Mouse (Mus musculus) heart, embryonic 13.5 days (tissue): ENCODE measurements around the gene Ctrl. TPM values are rescaled to one million over a fixed set of nuclear protein-coding genes. Genes with fewer than 3 reads are reported as not detected.

Experiments used
- ATAC-seq: fragments of 200-750 bp; cut with Nextera tagmentation; 2 replicates; pipeline ENCODE4 v1.8.0; 2017; ENCODE audit warnings: moderate TSS enrichment; ENCODE audit not compliant: insufficient number of reproducible peaks, low FRiP score, low TSS enrichment; ENCODE audit errors: extremely low read depth
- H3K27ac ChIP-seq: fragments of 300-500 bp; sonication (generic); replicated peaks from 2 replicates; pipeline ENCODE4 v1.5.1; 2015; ENCODE audit warnings: moderate library complexity, mild to moderate bottlenecking, inconsistent platforms
- H3K27me3 ChIP-seq: fragments of 300-500 bp; sonication (generic); replicated peaks from 2 replicates; pipeline ENCODE4 v1.6.1; 2015; ENCODE audit warnings: mild to moderate bottlenecking, inconsistent platforms
- H3K36me3 ChIP-seq: fragments of 300-500 bp; sonication (generic); 2 replicates; pipeline ENCODE4 v1.6.1; 2015; ENCODE audit warnings: mild to moderate bottlenecking, inconsistent platforms
- H3K4me1 ChIP-seq: fragments of 300-500 bp; sonication (generic); 2 replicates; pipeline ENCODE4 v1.6.1; 2015; ENCODE audit warnings: inconsistent platforms
- H3K4me2 ChIP-seq: fragments of 300-500 bp; sonication (generic); 2 replicates; pipeline ENCODE4 v1.6.1; 2015; ENCODE audit warnings: inconsistent platforms, mild to moderate bottlenecking, moderate library complexity
- H3K4me3 ChIP-seq: fragments of 300-500 bp; sonication (generic); 2 replicates; pipeline ENCODE4 v1.5.1; 2015; ENCODE audit warnings: moderate library complexity, mild to moderate bottlenecking, inconsistent platforms
- H3K9ac ChIP-seq: fragments of 300-500 bp; sonication (generic); 2 replicates; pipeline ENCODE4 v1.6.1; 2015; ENCODE audit warnings: inconsistent platforms, mild to moderate bottlenecking, moderate library complexity
- H3K9me3 ChIP-seq: fragments of 300-500 bp; sonication (generic); 2 replicates; pipeline ENCODE4 v1.6.1; 2016; ENCODE audit warnings: inconsistent platforms
- WGBS: fragments of 180-500 bp; shearing (Covaris S2); methylation state at CpG from one replicate; pipeline ENCODE4 v1.1.7; 2015; ENCODE audit warnings: mixed read lengths; 5-methylcytosine and 5-hydroxymethylcytosine counted together
- polyA plus RNA-seq: library from polyadenylated mRNA; unstranded; fragments of >200 nt; fragmentation: Nextera tagmentation; extraction: Ambion mirVana; gene quantifications from 2 replicates; pipeline ENCODE4 v1.2.1, GENCODE M21; 2015

Ctrl gene
- polyA plus RNA-seq, 1 experiment from 2014 or later, result 1.1 TPM

GRCm38 (mm10) chr8:105937496-105938305, 4.0 kb upstream of the Ctrl start:
- peak overlapping the region; percentile 95 for H3K27ac ChIP-seq
- peak overlapping the region; percentile 85 for H3K4me3 ChIP-seq
- under 1% methylated on average over 33 of the region's 33 CpGs for WGBS
- H3K36me3 ChIP-seq, result peaks cover 45% of the 10 kb centered on the region
- peak overlapping the region; percentile 93 for H3K9ac ChIP-seq
- no peaks in the 10 kb centered on the region for H3K27me3 ChIP-seq
- no peak for ATAC-seq
- H3K4me2 ChIP-seq, result peak overlapping the region; percentile 98
- H3K4me1 ChIP-seq, result peaks cover 24% of the 10 kb centered on the region
- H3K9me3 ChIP-seq, result no peaks in the 10 kb centered on the region

- Histone ChIP-seq H3K27me3 (no peaks in the 10 kb centered on the region), H3K4me3 (peak overlapping the region; percentile 85), H3K9me3 (no peaks in the 10 kb centered on the region), H3K27ac (peak overlapping the region; percentile 95), H3K4me2 (peak overlapping the region; percentile 98), H3K4me1 (peaks cover 24% of the 10 kb centered on the region), H3K9ac (peak overlapping the region; percentile 93), H3K36me3 (peaks cover 45% of the 10 kb centered on the region)
- peak; percentile 71 for ATAC-seq
- under 1% methylated on average over 30 of the region's 30 CpGs for WGBS
Observed at GRCm38 (mm10) chr8:105936866-105937475, 3.3 kb upstream of the Ctrl start.

GRCm38 (mm10) chr8:105935863-105936603, 2.4 kb upstream of the Ctrl start:
- Histone ChIP-seq H3K4me3 (peak overlapping the region; percentile 85), H3K36me3 (peaks cover 38% of the 10 kb centered on the region), H3K9ac (peak overlapping the region; percentile 85), H3K9me3 (no peaks in the 10 kb centered on the region), H3K27me3 (no peaks in the 10 kb centered on the region), H3K27ac (peak overlapping the region; percentile 95), H3K4me2 (peak overlapping the region; percentile 98), H3K4me1 (peaks cover 24% of the 10 kb centered on the region)
- 28% methylated on average over 7 of the region's 7 CpGs for WGBS
- ATAC-seq, result no peak

- Histone ChIP-seq H3K9me3 (no peaks in the 10 kb centered on the region), H3K4me2 (no peak overlapping the region), H3K9ac (no peak overlapping the region), H3K4me3 (no peak overlapping the region), H3K27ac (no peak overlapping the region), H3K36me3 (peaks cover 36% of the 10 kb centered on the region), H3K27me3 (no peaks in the 10 kb centered on the region), H3K4me1 (peaks cover 24% of the 10 kb centered on the region)
- 48% methylated on average over 6 of the region's 6 CpGs for whole genome bisulfite sequencing
- no peak for ATAC-seq
Observed at GRCm38 (mm10) chr8:105935105-105935504, 1.4 kb upstream of the Ctrl start.

GRCm38 (mm10) chr8:105932525-105932924, 1.1 kb downstream of the Ctrl start:
- ATAC-seq, result no peak

GRCm38 (mm10) chr8:105931271-105931670, 2.4 kb downstream of the Ctrl start:
- Histone ChIP-seq H3K9me3 (no peaks in the 10 kb centered on the region), H3K27ac (no peak overlapping the region), H3K36me3 (peaks cover 40% of the 10 kb centered on the region), H3K4me1 (peaks cover 9% of the 10 kb centered on the region), H3K4me3 (no peak overlapping the region), H3K27me3 (no peaks in the 10 kb centered on the region), H3K9ac (no peak overlapping the region), H3K4me2 (no peak overlapping the region)
- WGBS, result 89% methylated on average over 3 of the region's 3 CpGs
- ATAC-seq, result no peak

More at GRCm38 (mm10) chr8:105932525-105932924, 1.1 kb downstream of the Ctrl start:
- H3K9ac ChIP-seq, result no peak overlapping the region
- H3K9me3 ChIP-seq, result no peaks in the 10 kb centered on the region
- no peaks in the 10 kb centered on the region for H3K27me3 ChIP-seq
- peaks cover 35% of the 10 kb centered on the region for H3K36me3 ChIP-seq
- H3K4me2 ChIP-seq, result no peak overlapping the region
- peaks cover 14% of the 10 kb centered on the region for H3K4me1 ChIP-seq
- H3K27ac ChIP-seq, result no peak overlapping the region
- no peak overlapping the region for H3K4me3 ChIP-seq
- 83% methylated on average over 11 of the region's 11 CpGs for WGBS

GRCm38 (mm10) chr8:105930602-105931001, 3.1 kb downstream of the Ctrl start:
- Histone ChIP-seq H3K9ac (peak overlapping the region; percentile 54), H3K36me3 (peaks cover 40% of the 10 kb centered on the region), H3K9me3 (no peaks in the 10 kb centered on the region), H3K4me2 (no peak overlapping the region), H3K4me3 (no peak overlapping the region), H3K4me1 (peaks cover 3% of the 10 kb centered on the region), H3K27me3 (no peaks in the 10 kb centered on the region), H3K27ac (no peak overlapping the region)
- ATAC-seq, result no peak
- WGBS, result 17% methylated on average over 8 of the region's 8 CpGs

- H3K36me3 ChIP-seq, result peaks cover 34% of the 10 kb centered on the region
- H3K27ac ChIP-seq, result no peak overlapping the region
- H3K9me3 ChIP-seq, result no peaks in the 10 kb centered on the region
- WGBS, result 70% methylated on average over 3 of the region's 3 CpGs
- no peaks in the 10 kb centered on the region for H3K27me3 ChIP-seq
- peaks cover 11% of the 10 kb centered on the region for H3K4me1 ChIP-seq
- no peak overlapping the region for H3K4me3 ChIP-seq
- no peak for ATAC-seq
- H3K9ac ChIP-seq, result no peak overlapping the region
- H3K4me2 ChIP-seq, result no peak overlapping the region
Observed at GRCm38 (mm10) chr8:105925123-105925522, 8.5 kb downstream of the Ctrl start.

- no peaks in the 10 kb centered on the region for H3K9me3 ChIP-seq
- ATAC-seq, result no peak
- H3K4me2 ChIP-seq, result no peak overlapping the region
- peaks cover 45% of the 10 kb centered on the region for H3K36me3 ChIP-seq
- H3K4me1 ChIP-seq, result peaks cover 10% of the 10 kb centered on the region
- H3K4me3 ChIP-seq, result no peak overlapping the region
- no peaks in the 10 kb centered on the region for H3K27me3 ChIP-seq
- H3K9ac ChIP-seq, result no peak overlapping the region
- no peak overlapping the region for H3K27ac ChIP-seq
- WGBS, result 71% methylated on average over 3 of the region's 3 CpGs
Observed at GRCm38 (mm10) chr8:105919390-105919789, 14.3 kb downstream of the Ctrl start.

- peak overlapping the region; percentile 93 for H3K27ac ChIP-seq
- 27% methylated on average over 16 of the region's 16 CpGs for WGBS
- peak overlapping the region; percentile 99 for H3K9ac ChIP-seq
- H3K27me3 ChIP-seq, result no peaks in the 10 kb centered on the region
- peak overlapping the region; percentile 83 for H3K4me3 ChIP-seq
- peak overlapping the region; percentile 91 for H3K4me2 ChIP-seq
- ATAC-seq, result no peak
- no peaks in the 10 kb centered on the region for H3K9me3 ChIP-seq
- H3K36me3 ChIP-seq, result peaks cover 8% of the 10 kb centered on the region
- H3K4me1 ChIP-seq, result peaks cover 14% of the 10 kb centered on the region
Observed at GRCm38 (mm10) chr8:105900941-105901616, 32.6 kb downstream of the Ctrl start.
